Mouse (Mus musculus) embryonic fibroblast, embryonic 13.5 days (primary cell): Measurements from ENCODE around the gene Mms22l. TPM values are rescaled to one million over a fixed set of nuclear protein-coding genes. Genes with fewer than 3 reads are reported as not detected.
A peak's percentile ranks its signal among the peaks of the same experiment; 100 is the strongest.

Experiments used
- H3K27ac ChIP-seq: 2 replicates; pipeline ENCODE4 v1.5.1; 2012; ENCODE audit warnings: low read length, control low read depth, inconsistent platforms; ENCODE audit not compliant: insufficient read depth
- H3K4me1 ChIP-seq: 2 replicates; pipeline ENCODE4 v1.6.1; 2011; ENCODE audit warnings: low read length; ENCODE audit not compliant: control insufficient read depth, insufficient read depth
- H3K4me3 ChIP-seq: 2 replicates; pipeline ENCODE4 v1.5.1; 2011; ENCODE audit warnings: mild to moderate bottlenecking, control low read depth, low read length; ENCODE audit not compliant: insufficient read depth
- CTCF ChIP-seq: IDR thresholded peaks from 2 replicates; pipeline ENCODE4 v1.5.1; 2011; ENCODE audit warnings: mild to moderate bottlenecking, control low read depth, low read length, moderate library complexity, borderline replicate concordance; ENCODE audit not compliant: insufficient read depth
- POLR2A ChIP-seq: IDR thresholded peaks from 2 replicates; pipeline ENCODE4 v1.6.1; 2011; ENCODE audit warnings: low read depth, mild to moderate bottlenecking, control low read depth, low read length, moderate library complexity
- polyA plus RNA-seq: library from polyadenylated mRNA; stranded (reverse); fragments of >200 nt; gene quantifications from 2 replicates; pipeline ENCODE4 v1.2.4, GENCODE M21; 2011; ENCODE audit warnings: low read depth; ENCODE audit not compliant: missing spikeins, insufficient read length

Gene Mms22l
- polyA plus RNA-seq, 1 experiment: 24.7 TPM

GRCm38 (mm10) chr4:24568989-24569556 is 72.8 kb downstream of the Mms22l start:
- no peak overlapping the region for H3K4me3 ChIP-seq
- H3K27ac ChIP-seq: no peak overlapping the region
- H3K4me1 ChIP-seq: peaks cover 3% of the 10 kb centered on the region
- TF ChIP-seq POLR2A (no peak), CTCF (no peak)

GRCm38 (mm10) chr4:24574276-24574675 is 78.0 kb downstream of the Mms22l start:
- Histone ChIP-seq H3K4me3 (no peak overlapping the region), H3K27ac (no peak overlapping the region), H3K4me1 (no peaks in the 10 kb centered on the region)
- TF ChIP-seq POLR2A: no peak
- TF ChIP-seq CTCF: peak; percentile 81

DNA sequence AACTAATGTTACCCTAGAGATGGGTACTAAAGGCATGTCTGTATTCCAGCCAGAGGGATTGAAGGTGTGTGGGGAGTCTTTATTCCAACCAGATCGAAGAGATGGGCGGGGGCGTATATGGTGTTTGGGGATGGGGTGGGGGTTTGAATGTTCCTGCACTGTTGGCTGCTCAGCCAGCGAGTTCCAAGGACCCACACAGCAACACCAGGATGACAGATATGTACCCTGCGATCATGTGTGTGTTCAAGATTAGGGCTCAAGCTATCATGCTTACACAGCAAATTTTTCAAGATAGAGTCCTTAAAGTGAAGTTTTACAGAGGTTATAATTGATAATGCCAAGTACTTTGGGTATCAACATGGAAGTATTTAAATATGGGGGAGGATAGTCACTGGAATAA is 81.3 kb downstream of the Mms22l start:
- TF ChIP-seq POLR2A (no peak), CTCF (no peak)
- no peak overlapping the region for H3K27ac ChIP-seq

GRCm38 (mm10) chr4:24582295-24582694 is 86.0 kb downstream of the Mms22l start:
- TF ChIP-seq POLR2A: no peak
- TF ChIP-seq CTCF: no peak
- Histone ChIP-seq H3K4me3 (no peak overlapping the region), H3K27ac (no peak overlapping the region), H3K4me1 (no peaks in the 10 kb centered on the region)

More for the DNA sequence above, 81.3 kb downstream of the Mms22l start:
- H3K4me1 ChIP-seq: no peaks in the 10 kb centered on the region
- no peak overlapping the region for H3K4me3 ChIP-seq

DNA sequence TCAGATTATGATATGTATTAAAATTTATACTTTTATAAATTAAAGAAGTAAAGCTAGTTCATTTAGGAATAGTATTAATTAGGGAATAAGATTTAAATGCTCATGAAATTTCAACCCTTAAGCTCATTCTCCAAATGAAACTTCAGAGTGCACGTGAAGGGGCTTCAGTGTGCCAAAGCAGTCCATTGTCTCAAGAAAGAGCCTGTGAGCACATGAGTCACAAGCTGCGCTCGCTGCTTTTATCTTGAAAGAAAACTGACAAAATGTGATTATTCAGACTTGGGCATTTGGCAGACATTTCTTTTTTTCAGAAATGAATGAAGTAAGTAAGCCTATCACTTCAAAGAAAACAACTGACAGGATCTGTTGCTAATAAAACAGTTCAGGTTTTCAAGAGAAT is 87.7 kb downstream of the Mms22l start:
- TF ChIP-seq POLR2A (no peak), CTCF (no peak)
- no peaks in the 10 kb centered on the region for H3K4me1 ChIP-seq
- H3K27ac ChIP-seq: no peak overlapping the region
- no peak overlapping the region for H3K4me3 ChIP-seq

- TF ChIP-seq POLR2A: no peak
- TF ChIP-seq CTCF: no peak
Measured at GRCm38 (mm10) chr4:24594824-24595223, 98.6 kb downstream of the Mms22l start.

GRCm38 (mm10) chr4:24596942-24597611 is 100.8 kb downstream of the Mms22l start:
- H3K4me1 ChIP-seq: no peaks in the 10 kb centered on the region
- H3K4me3 ChIP-seq: no peak overlapping the region
- TF ChIP-seq CTCF (no peak), POLR2A (no peak)
- no peak overlapping the region for H3K27ac ChIP-seq

More at GRCm38 (mm10) chr4:24594824-24595223, 98.6 kb downstream of the Mms22l start:
- H3K4me1 ChIP-seq: no peaks in the 10 kb centered on the region
- H3K4me3 ChIP-seq: no peak overlapping the region
- no peak overlapping the region for H3K27ac ChIP-seq

GRCm38 (mm10) chr4:24598637-24599036 is 102.4 kb downstream of the Mms22l start:
- TF ChIP-seq CTCF (no peak), POLR2A (no peak)
- no peak overlapping the region for H3K4me3 ChIP-seq
- H3K4me1 ChIP-seq: no peaks in the 10 kb centered on the region
- no peak overlapping the region for H3K27ac ChIP-seq

DNA sequence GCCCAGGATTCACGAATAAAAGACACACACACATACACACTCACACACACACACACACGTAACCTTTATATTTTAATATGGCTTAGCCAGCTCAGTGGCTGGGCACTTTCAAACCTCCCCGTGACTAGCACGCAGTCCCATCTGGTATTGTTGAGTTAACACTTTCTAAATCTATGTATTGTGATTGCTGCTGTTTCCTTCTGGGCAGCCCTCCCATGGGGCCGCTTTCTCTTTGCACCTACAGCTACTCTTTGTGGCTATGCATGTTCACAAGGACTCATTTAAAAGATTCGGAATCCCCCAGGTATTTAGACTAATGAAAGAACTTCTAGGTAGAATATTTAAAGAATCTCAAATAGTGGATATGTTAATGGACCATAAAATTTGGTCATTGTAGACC is 105.5 kb downstream of the Mms22l start:
- Histone ChIP-seq H3K4me1 (no peaks in the 10 kb centered on the region), H3K4me3 (no peak overlapping the region), H3K27ac (no peak overlapping the region)
- TF ChIP-seq POLR2A (no peak), CTCF (no peak)

DNA sequence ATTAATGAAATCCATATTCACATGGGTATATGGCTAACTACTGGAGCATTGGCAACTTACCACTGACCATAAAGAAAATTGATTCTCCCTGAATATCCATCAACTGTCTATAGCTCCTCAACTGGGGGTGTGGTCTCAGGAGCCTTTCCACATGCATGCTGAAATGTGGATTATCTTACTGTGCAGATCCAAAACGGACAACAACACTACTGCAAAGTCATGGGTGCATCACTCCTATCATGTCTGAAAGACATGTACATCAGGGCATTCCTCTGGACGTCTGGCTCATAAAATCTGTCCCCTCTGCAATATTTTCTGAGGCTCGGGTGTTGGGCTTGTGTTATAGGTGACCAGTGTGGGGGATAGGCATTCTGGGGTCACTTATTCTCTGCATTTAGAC is 112.8 kb downstream of the Mms22l start:
- Histone ChIP-seq H3K4me1 (no peaks in the 10 kb centered on the region), H3K4me3 (no peak overlapping the region), H3K27ac (no peak overlapping the region)
- TF ChIP-seq CTCF (no peak), POLR2A (no peak)

DNA sequence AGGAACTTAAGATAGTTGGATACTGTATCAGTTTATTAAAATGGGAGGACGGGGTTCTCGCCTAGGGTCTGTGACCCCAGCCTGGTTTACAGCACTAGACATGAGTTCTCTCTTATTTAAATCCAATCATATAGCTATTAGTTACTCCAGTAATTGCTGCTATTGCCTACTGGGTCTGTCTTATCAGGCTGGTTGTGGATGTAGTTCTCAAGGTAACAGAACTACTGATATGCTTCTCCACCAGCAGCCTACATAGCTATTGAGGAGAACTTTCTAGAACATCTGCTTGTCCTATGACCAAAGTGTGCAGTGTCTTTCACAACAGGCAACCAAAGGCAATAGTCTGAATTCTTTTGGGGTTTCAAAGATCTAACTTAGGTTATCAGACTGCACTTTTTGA is 113.3 kb downstream of the Mms22l start:
- H3K27ac ChIP-seq: no peak overlapping the region
- TF ChIP-seq POLR2A (no peak), CTCF (no peak)
- H3K4me1 ChIP-seq: no peaks in the 10 kb centered on the region
- no peak overlapping the region for H3K4me3 ChIP-seq
